Mouse (Mus musculus): ENCODE results near the gene Tmem209. TPM values are rescaled to one million over a fixed set of nuclear protein-coding genes. Genes with fewer than 3 reads are reported as not detected.

Gene Tmem209
- polyA plus RNA-seq, 1 experiment from 2014 or later = 28.0 TPM

- Histone ChIP-seq H3K9me3 (no peaks in the 10 kb centered on the region), H3K4me3 (no peak overlapping the region; the same call in 1 of the 2 replicates), H3K27me3 (no peaks in the 10 kb centered on the region), H3K4me2 (peak overlapping the region; percentile 41), H3K36me3 (no peaks in the 10 kb centered on the region), H3K9ac (no peak overlapping the region), H3K4me1 (peaks cover 64% of the 10 kb centered on the region), H3K27ac (peak overlapping the region; percentile 83)
- ATAC-seq (ENCODE audit: insufficient number of reproducible peaks, low FRiP score, low TSS enrichment, low read depth) = no peak
- 27% methylated on average over 9 of the region's 9 CpGs for WGBS
Observed at GRCm38 (mm10) chr6:30547656-30548306, 38.2 kb upstream of the Tmem209 start.

GRCm38 (mm10) chr6:30547274-30547645 lies 37.7 kb upstream of the Tmem209 start:
- Histone ChIP-seq H3K4me3 (peak overlapping the region; percentile 23), H3K4me2 (peak overlapping the region; percentile 41), H3K4me1 (peaks cover 61% of the 10 kb centered on the region), H3K9me3 (no peaks in the 10 kb centered on the region), H3K36me3 (no peaks in the 10 kb centered on the region), H3K27me3 (no peaks in the 10 kb centered on the region), H3K27ac (peak overlapping the region; percentile 83), H3K9ac (no peak overlapping the region)
- no peak for ATAC-seq (ENCODE audit: insufficient number of reproducible peaks, low FRiP score, low TSS enrichment, low read depth)
- 1% methylated on average over 14 of the region's 17 CpGs for WGBS

- no peak overlapping the region for H3K9ac ChIP-seq
- H3K9me3 ChIP-seq = no peaks in the 10 kb centered on the region
- 9% methylated on average over 17 of the region's 17 CpGs for WGBS
- peaks cover 58% of the 10 kb centered on the region for H3K4me1 ChIP-seq
- peak overlapping the region; percentile 83 for H3K27ac ChIP-seq
- peak overlapping the region; percentile 23 for H3K4me3 ChIP-seq
- H3K36me3 ChIP-seq = no peaks in the 10 kb centered on the region
- H3K27me3 ChIP-seq = no peaks in the 10 kb centered on the region
- peak overlapping the region; percentile 41 for H3K4me2 ChIP-seq
- ATAC-seq (ENCODE audit: insufficient number of reproducible peaks, low FRiP score, low TSS enrichment, low read depth) = no peak
Observed at GRCm38 (mm10) chr6:30546571-30547273, 37.1 kb upstream of the Tmem209 start.

- no peaks in the 10 kb centered on the region for H3K36me3 ChIP-seq
- no peak for ATAC-seq (ENCODE audit: insufficient number of reproducible peaks, low FRiP score, low TSS enrichment, low read depth)
- H3K4me1 ChIP-seq = peaks cover 53% of the 10 kb centered on the region
- no peaks in the 10 kb centered on the region for H3K9me3 ChIP-seq
- no peak overlapping the region for H3K9ac ChIP-seq
- H3K27ac ChIP-seq = peak overlapping the region; percentile 6; the same call in 1 of the 2 replicates
- H3K4me2 ChIP-seq = no peak overlapping the region
- no peaks in the 10 kb centered on the region for H3K27me3 ChIP-seq
- 41% methylated on average over 7 of the region's 7 CpGs for WGBS
- H3K4me3 ChIP-seq = no peak overlapping the region
Observed at GRCm38 (mm10) chr6:30545689-30546088, 36.1 kb upstream of the Tmem209 start.

- H3K4me1 ChIP-seq = peaks cover 41% of the 10 kb centered on the region
- no peak for ATAC-seq (ENCODE audit: insufficient number of reproducible peaks, low FRiP score, low TSS enrichment, low read depth)
- 13% methylated on average over 8 of the region's 8 CpGs for WGBS
Observed at GRCm38 (mm10) chr6:30543851-30544250, 34.3 kb upstream of the Tmem209 start.

GRCm38 (mm10) chr6:30543077-30543476 lies 33.5 kb upstream of the Tmem209 start:
- ATAC-seq (ENCODE audit: insufficient number of reproducible peaks, low FRiP score, low TSS enrichment, low read depth) = no peak
- Histone ChIP-seq H3K36me3 (no peaks in the 10 kb centered on the region), H3K4me3 (no peak overlapping the region), H3K27me3 (no peaks in the 10 kb centered on the region), H3K4me1 (peaks cover 43% of the 10 kb centered on the region), H3K9ac (no peak overlapping the region), H3K4me2 (no peak overlapping the region), H3K27ac (peak overlapping the region; percentile 70), H3K9me3 (no peaks in the 10 kb centered on the region)
- WGBS = 23% methylated on average over 12 of the region's 12 CpGs

More at GRCm38 (mm10) chr6:30543851-30544250, 34.3 kb upstream of the Tmem209 start:
- Histone ChIP-seq H3K27ac (peak overlapping the region; percentile 70), H3K36me3 (no peaks in the 10 kb centered on the region), H3K9ac (no peak overlapping the region), H3K9me3 (no peaks in the 10 kb centered on the region), H3K4me2 (peak overlapping the region; percentile 7; the same call in 1 of the 2 replicates), H3K27me3 (no peaks in the 10 kb centered on the region), H3K4me3 (no peak overlapping the region)

- H3K4me2 ChIP-seq = no peak overlapping the region
- H3K4me3 ChIP-seq = no peak overlapping the region
- H3K27ac ChIP-seq = no peak overlapping the region
- no peaks in the 10 kb centered on the region for H3K36me3 ChIP-seq
- H3K4me1 ChIP-seq = peaks cover 42% of the 10 kb centered on the region
- no peak overlapping the region for H3K9ac ChIP-seq
- ATAC-seq (ENCODE audit: insufficient number of reproducible peaks, low FRiP score, low TSS enrichment, low read depth) = no peak
- WGBS = 47% methylated on average over 6 of the region's 6 CpGs
- no peaks in the 10 kb centered on the region for H3K27me3 ChIP-seq
- no peaks in the 10 kb centered on the region for H3K9me3 ChIP-seq
Observed at GRCm38 (mm10) chr6:30542277-30542676, 32.7 kb upstream of the Tmem209 start.

GRCm38 (mm10) chr6:30541009-30541799 lies 31.6 kb upstream of the Tmem209 start, which contains the start of gene Cpa2:
Gene Cpa2, plus strand, starts transcription at chr6:30541582.
- WGBS = 56% methylated on average over 11 of the region's 11 CpGs
- Histone ChIP-seq H3K27me3 (no peaks in the 10 kb centered on the region), H3K4me1 (peaks cover 32% of the 10 kb centered on the region), H3K27ac (no peak within 1 kb of the TSS), H3K9ac (no peak within 1 kb of the TSS), H3K4me3 (no peak within 1 kb of the TSS), H3K4me2 (no peak within 1 kb of the TSS), H3K36me3 (no peaks in the 10 kb centered on the region), H3K9me3 (no peaks in the 10 kb centered on the region)
- ATAC-seq (ENCODE audit: insufficient number of reproducible peaks, low FRiP score, low TSS enrichment, low read depth) = no peak

- Histone ChIP-seq H3K4me3 (no peak overlapping the region), H3K27ac (peak overlapping the region; percentile 57), H3K36me3 (no peaks in the 10 kb centered on the region), H3K4me1 (peaks cover 22% of the 10 kb centered on the region), H3K4me2 (no peak overlapping the region), H3K27me3 (no peaks in the 10 kb centered on the region), H3K9me3 (no peaks in the 10 kb centered on the region), H3K9ac (no peak overlapping the region)
- 36% methylated on average over 5 of the region's 5 CpGs for WGBS
- ATAC-seq (ENCODE audit: insufficient number of reproducible peaks, low FRiP score, low TSS enrichment, low read depth) = no peak
Observed at GRCm38 (mm10) chr6:30538800-30539199, 29.2 kb upstream of the Tmem209 start.

GRCm38 (mm10) chr6:30538240-30538639 lies 28.7 kb upstream of the Tmem209 start:
- Histone ChIP-seq H3K4me2 (no peak overlapping the region), H3K9ac (no peak overlapping the region), H3K4me3 (no peak overlapping the region)

GRCm38 (mm10) chr6:30535340-30535739 lies 25.8 kb upstream of the Tmem209 start:
- H3K4me3 ChIP-seq = no peak overlapping the region
- H3K4me2 ChIP-seq = no peak overlapping the region
- H3K27ac ChIP-seq = no peak overlapping the region
- peaks cover 11% of the 10 kb centered on the region for H3K4me1 ChIP-seq
- no peaks in the 10 kb centered on the region for H3K36me3 ChIP-seq
- 51% methylated on average over 3 of the region's 3 CpGs for WGBS
- no peaks in the 10 kb centered on the region for H3K9me3 ChIP-seq
- ATAC-seq (ENCODE audit: insufficient number of reproducible peaks, low FRiP score, low TSS enrichment, low read depth) = no peak
- H3K27me3 ChIP-seq = no peaks in the 10 kb centered on the region
- H3K9ac ChIP-seq = no peak overlapping the region

More at GRCm38 (mm10) chr6:30538240-30538639, 28.7 kb upstream of the Tmem209 start:
- peaks cover 18% of the 10 kb centered on the region for H3K4me1 ChIP-seq
- peak overlapping the region; percentile 57 for H3K27ac ChIP-seq
- 26% methylated on average over 10 of the region's 10 CpGs for WGBS
- H3K36me3 ChIP-seq = no peaks in the 10 kb centered on the region
- ATAC-seq (ENCODE audit: insufficient number of reproducible peaks, low FRiP score, low TSS enrichment, low read depth) = no peak
- no peaks in the 10 kb centered on the region for H3K9me3 ChIP-seq
- no peaks in the 10 kb centered on the region for H3K27me3 ChIP-seq

- 27% methylated on average over 6 of the region's 6 CpGs for WGBS
- Histone ChIP-seq H3K36me3 (no peaks in the 10 kb centered on the region), H3K4me3 (no peak overlapping the region), H3K4me1 (peaks cover 39% of the 10 kb centered on the region), H3K9me3 (no peaks in the 10 kb centered on the region), H3K27me3 (no peaks in the 10 kb centered on the region), H3K4me2 (no peak overlapping the region), H3K27ac (no peak overlapping the region), H3K9ac (no peak overlapping the region)
- ATAC-seq (ENCODE audit: insufficient number of reproducible peaks, low FRiP score, low TSS enrichment, low read depth) = no peak
Observed at GRCm38 (mm10) chr6:30528800-30529199, 19.2 kb upstream of the Tmem209 start.
